Mouse (Mus musculus) spleen, adult 2 months (tissue): ENCODE data around the gene Trim8. TPM values are rescaled to one million over a fixed set of nuclear protein-coding genes. Genes with fewer than 3 reads are reported as not detected.

Experiments
- DNase-seq, 2 experiments: peaks; one replicate each; pipeline versions ENCODE4 v3.0.0 to v3.0.0-alpha.2; 2012 to 2021; ENCODE audit warnings: low spot score in 2 of 2, low read depth in 1 of 2
- H3K27ac ChIP-seq: fragments of 200-500 bp; 2 replicates; pipeline ENCODE4 v1.5.1; 2012; ENCODE audit warnings: low read length, inconsistent platforms; ENCODE audit not compliant: insufficient read depth
- H3K27me3 ChIP-seq: fragments of 200-500 bp; 2 replicates; pipeline ENCODE4 v1.6.1; 2012; ENCODE audit warnings: mild to moderate bottlenecking, moderate library complexity, low read length, inconsistent platforms; ENCODE audit not compliant: control insufficient read depth, insufficient read depth
- H3K36me3 ChIP-seq: fragments of 200-500 bp; 2 replicates; pipeline ENCODE4 v1.6.1; 2012; ENCODE audit warnings: mild to moderate bottlenecking, low read length, inconsistent platforms; ENCODE audit not compliant: control insufficient read depth, insufficient read depth
- H3K4me1 ChIP-seq: fragments of 200-500 bp; 2 replicates; pipeline ENCODE4 v1.6.1; 2011; ENCODE audit warnings: inconsistent platforms; ENCODE audit not compliant: control insufficient read depth, insufficient read depth, insufficient read length
- H3K4me3 ChIP-seq: fragments of 200-500 bp; 2 replicates; pipeline ENCODE4 v1.5.1; 2011; ENCODE audit warnings: mild to moderate bottlenecking, inconsistent platforms; ENCODE audit not compliant: insufficient read depth, insufficient read length; ENCODE audit errors: extremely low read depth
- CTCF ChIP-seq: fragments of 200-500 bp; IDR thresholded peaks from 2 replicates; pipeline ENCODE4 v1.5.1; 2011; ENCODE audit warnings: mild to moderate bottlenecking, inconsistent platforms; ENCODE audit not compliant: insufficient read depth, insufficient read length, insufficient replicate concordance; ENCODE audit errors: extremely low read depth
- POLR2A ChIP-seq: fragments of 200-500 bp; IDR thresholded peaks from 2 replicates; pipeline ENCODE4 v1.6.1; 2011; ENCODE audit warnings: low read depth, low read length, inconsistent platforms
- WGBS: fragments of 180-500 bp; shearing (Covaris S2); methylation state at CpG from one replicate; pipeline ENCODE4 v1.1.7; 2018; 5-methylcytosine and 5-hydroxymethylcytosine counted together
- polyA plus RNA-seq: library from polyadenylated mRNA; depleted of rRNA; stranded (reverse); fragments of >200 nt; gene quantifications from 2 replicates; pipeline ENCODE4 v1.2.3, GENCODE M21; 2012

Gene Trim8
- polyA plus RNA-seq, 1 experiment = 47.1 TPM

- H3K27ac ChIP-seq = peak overlapping the region; percentile 43
Measured at GRCm38 (mm10) chr19:46509202-46509601, 7.7 kb downstream of the Trim8 start.

GRCm38 (mm10) chr19:46509736-46510135 is 8.2 kb downstream of the Trim8 start:
- Histone ChIP-seq H3K36me3 (peaks cover 27% of the 10 kb centered on the region), H3K27me3 (no peaks in the 10 kb centered on the region), H3K27ac (0 out of 2 replicates have a peak overlapping the region, but pooled peaks have one; percentile 20), H3K4me1 (peaks cover 57% of the 10 kb centered on the region), H3K4me3 (no peak overlapping the region)
- no peak for TF ChIP-seq CTCF
- no peak for TF ChIP-seq POLR2A
- WGBS = 80% methylated on average over 4 of the region's 4 CpGs
- no peak for DNase-seq

More at GRCm38 (mm10) chr19:46509202-46509601, 7.7 kb downstream of the Trim8 start:
- H3K4me3 ChIP-seq = no peak overlapping the region
- H3K27me3 ChIP-seq = no peaks in the 10 kb centered on the region
- no peak for DNase-seq
- WGBS = 63% methylated on average over 3 of the region's 3 CpGs
- H3K36me3 ChIP-seq = peaks cover 22% of the 10 kb centered on the region
- no peak for TF ChIP-seq CTCF
- no peak for TF ChIP-seq POLR2A
- peaks cover 57% of the 10 kb centered on the region for H3K4me1 ChIP-seq

GRCm38 (mm10) chr19:46510401-46510800 is 8.9 kb downstream of the Trim8 start:
- no peak for DNase-seq
- H3K4me3 ChIP-seq = no peak overlapping the region
- 66% methylated on average over 5 of the region's 5 CpGs for WGBS
- TF ChIP-seq POLR2A = no peak
- TF ChIP-seq CTCF = no peak
- peaks cover 33% of the 10 kb centered on the region for H3K36me3 ChIP-seq
- H3K27ac ChIP-seq = peak overlapping the region; percentile 56
- H3K4me1 ChIP-seq = peaks cover 50% of the 10 kb centered on the region
- no peaks in the 10 kb centered on the region for H3K27me3 ChIP-seq

- H3K27me3 ChIP-seq = no peaks in the 10 kb centered on the region
- DNase-seq = no peak
- H3K27ac ChIP-seq = peak overlapping the region; percentile 56
- no peak overlapping the region for H3K4me3 ChIP-seq
- peaks cover 46% of the 10 kb centered on the region for H3K4me1 ChIP-seq
- WGBS = 28% methylated on average over 3 of the region's 3 CpGs
- no peak for TF ChIP-seq POLR2A
- TF ChIP-seq CTCF = peak; percentile 45; the same call in 1 of the 2 replicates
- peaks cover 36% of the 10 kb centered on the region for H3K36me3 ChIP-seq
Measured at GRCm38 (mm10) chr19:46510824-46511223, 9.3 kb downstream of the Trim8 start.

DNA sequence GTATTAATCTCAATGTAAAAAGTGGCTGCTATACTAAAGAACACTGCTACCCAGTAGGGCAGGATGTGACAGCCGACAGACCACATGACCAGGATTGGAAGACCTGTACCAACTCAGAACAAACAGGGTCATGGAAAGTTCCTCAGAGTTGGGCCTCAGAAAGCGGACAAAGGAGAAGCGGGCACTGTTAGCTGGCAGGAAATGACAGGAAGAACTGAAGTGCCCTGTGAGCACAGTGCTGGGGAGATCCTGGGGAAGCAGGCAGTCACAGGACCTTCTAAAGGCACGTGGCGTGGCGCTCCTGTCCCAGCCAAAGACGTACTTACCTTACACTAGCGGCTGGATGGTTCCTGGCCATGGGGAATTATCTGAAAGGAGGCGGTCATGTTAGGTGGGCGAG is 9.8 kb downstream of the Trim8 start:
- Histone ChIP-seq H3K27ac (peak overlapping the region; percentile 55), H3K36me3 (peaks cover 37% of the 10 kb centered on the region), H3K27me3 (no peaks in the 10 kb centered on the region), H3K4me1 (peaks cover 43% of the 10 kb centered on the region; the same call in 1 of the 2 replicates), H3K4me3 (no peak overlapping the region)
- 52% methylated on average over 10 of the region's 10 CpGs for WGBS
- TF ChIP-seq CTCF (no peak), POLR2A (no peak)
- peak in 1 of 2 experiments; percentile 64 for DNase-seq

DNA sequence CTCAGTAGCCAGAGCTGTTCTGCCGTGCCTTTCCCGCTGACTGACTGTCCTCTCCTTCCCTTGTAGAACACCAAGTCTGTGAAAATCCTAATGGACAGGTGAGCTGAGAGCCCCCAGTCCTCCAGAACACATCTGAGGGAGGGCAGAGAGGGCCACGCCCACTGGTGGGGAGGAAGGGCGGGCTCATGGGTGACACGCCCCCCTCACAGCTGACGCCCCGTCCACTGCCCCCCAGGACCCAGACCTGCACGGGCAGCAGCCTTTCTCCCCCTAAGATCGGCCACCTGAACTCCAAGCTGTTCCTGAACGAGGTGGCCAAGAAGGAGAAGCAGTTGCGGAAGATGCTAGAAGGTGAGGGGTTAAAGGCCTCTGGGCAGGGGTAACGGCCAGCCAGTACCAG is 12.9 kb downstream of the Trim8 start:
- H3K27me3 ChIP-seq = no peaks in the 10 kb centered on the region
- DNase-seq = no peak
- 88% methylated on average over 12 of the region's 12 CpGs for WGBS
- no peak overlapping the region for H3K27ac ChIP-seq
- no peak overlapping the region for H3K4me3 ChIP-seq
- no peak for TF ChIP-seq POLR2A
- no peak for TF ChIP-seq CTCF
- peaks cover 38% of the 10 kb centered on the region for H3K4me1 ChIP-seq
- peaks cover 32% of the 10 kb centered on the region for H3K36me3 ChIP-seq

- Histone ChIP-seq H3K27ac (no peak overlapping the region), H3K4me1 (peaks cover 34% of the 10 kb centered on the region), H3K4me3 (no peak overlapping the region), H3K36me3 (peaks cover 30% of the 10 kb centered on the region), H3K27me3 (no peaks in the 10 kb centered on the region)
- TF ChIP-seq POLR2A (no peak), CTCF (no peak)
- no peak for DNase-seq
- WGBS = 89% methylated on average over 24 of the region's 24 CpGs
Measured at GRCm38 (mm10) chr19:46515287-46515821, 13.9 kb downstream of the Trim8 start.
